Mouse (Mus musculus): ENCODE measurements around the gene Kpna1. TPM values are rescaled to one million over a fixed set of nuclear protein-coding genes. Genes with fewer than 3 reads are reported as not detected.
A peak's percentile ranks its signal among the peaks of the same experiment; 100 is the strongest.
"Not testable (repeated sequence)": the region's sequence is repeated elsewhere in the genome, so short reads cannot be mapped to it uniquely, and the experiment has no call there.

Kpna1 gene
- total RNA-seq, 2 experiments from 2014 or later: 31.9 to 39.1 TPM

GRCm38 (mm10) chr16:35984471-35984870, 5.9 kb downstream of the Kpna1 start:
- ATAC-seq (ENCODE audit: poor library complexity, severe bottlenecking): no peak

- ATAC-seq (ENCODE audit: poor library complexity, severe bottlenecking): no peak
Observed at GRCm38 (mm10) chr16:35987930-35988329, 9.4 kb downstream of the Kpna1 start.

- ATAC-seq (ENCODE audit: poor library complexity, severe bottlenecking): no peak
Observed at GRCm38 (mm10) chr16:35992391-35992790, 13.8 kb downstream of the Kpna1 start.

- no peak for ATAC-seq (ENCODE audit: poor library complexity, severe bottlenecking)
Observed at GRCm38 (mm10) chr16:35993316-35993715, 14.8 kb downstream of the Kpna1 start.

GRCm38 (mm10) chr16:35998852-35999251, 20.3 kb downstream of the Kpna1 start:
- not testable (repeated sequence) for ATAC-seq (ENCODE audit: poor library complexity, severe bottlenecking)

GRCm38 (mm10) chr16:36008396-36008795, 29.8 kb downstream of the Kpna1 start:
- ATAC-seq (ENCODE audit: poor library complexity, severe bottlenecking): no peak

- ATAC-seq (ENCODE audit: poor library complexity, severe bottlenecking): no peak
Observed at GRCm38 (mm10) chr16:36016335-36016734, 37.8 kb downstream of the Kpna1 start.

- ATAC-seq (ENCODE audit: poor library complexity, severe bottlenecking): not testable (repeated sequence)
Observed at GRCm38 (mm10) chr16:36028120-36028519, 49.6 kb downstream of the Kpna1 start.

- peak; percentile 95 for ATAC-seq (ENCODE audit: poor library complexity, severe bottlenecking)
Observed at GRCm38 (mm10) chr16:36040640-36041624, 62.4 kb downstream of the Kpna1 start, which contains the start of gene Wdr5b. Gene Wdr5b (plus strand): TSS chr16:36041190.

- no peak for ATAC-seq (ENCODE audit: poor library complexity, severe bottlenecking)
Observed at GRCm38 (mm10) chr16:36041625-36042020, 63.1 kb downstream of the Kpna1 start.

- ATAC-seq (ENCODE audit: poor library complexity, severe bottlenecking): no peak
Observed at GRCm38 (mm10) chr16:36043073-36043472, 64.5 kb downstream of the Kpna1 start.

- ATAC-seq (ENCODE audit: poor library complexity, severe bottlenecking): no peak
Observed at GRCm38 (mm10) chr16:36043964-36044363, 65.4 kb downstream of the Kpna1 start.

- ATAC-seq (ENCODE audit: poor library complexity, severe bottlenecking): no peak
Observed at GRCm38 (mm10) chr16:36047538-36047937, 69.0 kb downstream of the Kpna1 start.

- ATAC-seq (ENCODE audit: poor library complexity, severe bottlenecking): no peak
Observed at GRCm38 (mm10) chr16:36051491-36051890, 72.9 kb downstream of the Kpna1 start.

- ATAC-seq (ENCODE audit: poor library complexity, severe bottlenecking): no peak
Observed at GRCm38 (mm10) chr16:36053524-36054275, 75.2 kb downstream of the Kpna1 start.

- ATAC-seq (ENCODE audit: poor library complexity, severe bottlenecking): no peak
Observed at GRCm38 (mm10) chr16:36054920-36055319, 76.4 kb downstream of the Kpna1 start.

GRCm38 (mm10) chr16:36056416-36056815, 77.9 kb downstream of the Kpna1 start:
- ATAC-seq (ENCODE audit: poor library complexity, severe bottlenecking): no peak

GRCm38 (mm10) chr16:36057933-36058475, 79.5 kb downstream of the Kpna1 start:
- no peak for ATAC-seq (ENCODE audit: poor library complexity, severe bottlenecking)

- not testable (repeated sequence) for ATAC-seq (ENCODE audit: poor library complexity, severe bottlenecking)
Observed at GRCm38 (mm10) chr16:36062534-36062933, 84.0 kb downstream of the Kpna1 start.

- ATAC-seq (ENCODE audit: poor library complexity, severe bottlenecking): no peak
Observed at GRCm38 (mm10) chr16:36063315-36063714, 84.8 kb downstream of the Kpna1 start.

GRCm38 (mm10) chr16:36064904-36065303, 86.4 kb downstream of the Kpna1 start:
- no peak for ATAC-seq (ENCODE audit: poor library complexity, severe bottlenecking)
